Mouse (Mus musculus) embryonic facial prominence, embryonic 15.5 days (tissue): ENCODE data around the gene Ctsd. TPM values are rescaled to one million over a fixed set of nuclear protein-coding genes. Genes with fewer than 3 reads are reported as not detected.
A peak's percentile ranks its signal among the peaks of the same experiment; 100 is the strongest.

Experiments used
- ATAC-seq: fragments of 200-750 bp; cut with Nextera tagmentation; 2 replicates; pipeline ENCODE4 v1.8.0; 2017; ENCODE audit warnings: low read depth, moderate TSS enrichment; ENCODE audit not compliant: insufficient number of reproducible peaks, low FRiP score, low TSS enrichment
- H3K27ac ChIP-seq: fragments of 300-500 bp; sonication (generic); replicated peaks from 2 replicates; pipeline ENCODE4 v1.5.1; 2015; ENCODE audit warnings: mild to moderate bottlenecking, inconsistent platforms
- H3K27me3 ChIP-seq: fragments of 300-500 bp; sonication (generic); 2 replicates; pipeline ENCODE4 v1.6.1; 2015; ENCODE audit warnings: inconsistent platforms
- H3K36me3 ChIP-seq: fragments of 300-500 bp; sonication (generic); 2 replicates; pipeline ENCODE4 v1.6.1; 2015; ENCODE audit warnings: mild to moderate bottlenecking, inconsistent platforms
- H3K4me1 ChIP-seq: fragments of 300-500 bp; sonication (generic); 2 replicates; pipeline ENCODE4 v1.6.1; 2015; ENCODE audit warnings: inconsistent platforms
- H3K4me2 ChIP-seq: fragments of 300-500 bp; sonication (generic); replicated peaks from 2 replicates; pipeline ENCODE4 v1.6.1; 2015; ENCODE audit warnings: mild to moderate bottlenecking, inconsistent platforms
- H3K4me3 ChIP-seq: fragments of 300-500 bp; sonication (generic); replicated peaks from 2 replicates; pipeline ENCODE4 v1.5.1; 2015; ENCODE audit warnings: mild to moderate bottlenecking, inconsistent platforms
- H3K9ac ChIP-seq: fragments of 300-500 bp; sonication (generic); 2 replicates; pipeline ENCODE4 v1.6.1; 2015; ENCODE audit warnings: inconsistent platforms
- H3K9me3 ChIP-seq: fragments of 300-500 bp; sonication (generic); replicated peaks from 2 replicates; pipeline ENCODE4 v1.6.1; 2016; ENCODE audit warnings: inconsistent platforms
- WGBS: fragments of 180-500 bp; shearing (Covaris S2); methylation state at CpG from one replicate; pipeline ENCODE4 v1.1.7; 2015; 5-methylcytosine and 5-hydroxymethylcytosine counted together
- polyA plus RNA-seq: library from polyadenylated mRNA; unstranded; fragments of >200 nt; fragmentation: Nextera tagmentation; extraction: Ambion mirVana; gene quantifications from 2 replicates; pipeline ENCODE4 v1.2.1, GENCODE M21; 2015

Gene Ctsd
- polyA plus RNA-seq, 1 experiment from 2014 or later = 387 TPM

DNA sequence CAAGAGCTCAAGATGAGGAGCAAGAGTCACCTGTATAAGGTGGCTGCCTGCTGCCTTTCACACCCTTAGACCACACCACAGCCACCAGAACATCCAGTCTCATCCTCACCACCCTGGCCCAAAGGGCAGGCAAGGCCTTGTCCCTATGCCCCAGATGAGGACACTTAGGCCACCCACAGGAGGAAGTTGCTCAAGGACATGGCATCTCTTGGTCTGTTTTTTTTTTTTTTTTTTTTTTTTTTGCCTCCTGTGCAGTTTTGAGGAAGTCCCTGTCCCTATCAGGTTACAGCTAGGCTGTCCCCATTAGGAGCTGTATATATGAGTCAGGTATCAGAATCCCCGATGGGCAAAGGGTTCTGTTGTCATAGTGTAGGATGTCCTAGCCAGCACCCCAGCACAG, 11.4 kb upstream of the Ctsd start:
- Histone ChIP-seq H3K4me1 (no peaks in the 10 kb centered on the region; the same call in 1 of the 2 replicates), H3K9ac (no peak overlapping the region), H3K4me2 (no peak overlapping the region), H3K27ac (no peak overlapping the region), H3K9me3 (no peaks in the 10 kb centered on the region), H3K4me3 (no peak overlapping the region), H3K36me3 (no peaks in the 10 kb centered on the region), H3K27me3 (no peaks in the 10 kb centered on the region)
- no peak for ATAC-seq
- 69% methylated on average over 1 of the region's 1 CpGs for WGBS

GRCm38 (mm10) chr7:142398052-142398451, 10.2 kb upstream of the Ctsd start:
- Histone ChIP-seq H3K9ac (no peak overlapping the region), H3K36me3 (no peaks in the 10 kb centered on the region), H3K27ac (no peak overlapping the region; the same call in 1 of the 2 replicates), H3K4me1 (no peaks in the 10 kb centered on the region; the same call in 1 of the 2 replicates), H3K4me3 (no peak overlapping the region), H3K4me2 (no peak overlapping the region), H3K27me3 (no peaks in the 10 kb centered on the region), H3K9me3 (no peaks in the 10 kb centered on the region)
- WGBS = 37% methylated on average over 2 of the region's 2 CpGs
- ATAC-seq = no peak

GRCm38 (mm10) chr7:142396611-142397010, 8.8 kb upstream of the Ctsd start:
- H3K4me1 ChIP-seq = no peaks in the 10 kb centered on the region; the same call in 1 of the 2 replicates
- no peak overlapping the region for H3K4me2 ChIP-seq
- H3K9ac ChIP-seq = no peak overlapping the region
- H3K27ac ChIP-seq = no peak overlapping the region
- H3K27me3 ChIP-seq = no peaks in the 10 kb centered on the region
- 96% methylated on average over 1 of the region's 1 CpGs for WGBS
- H3K9me3 ChIP-seq = no peaks in the 10 kb centered on the region
- ATAC-seq = no peak
- H3K36me3 ChIP-seq = no peaks in the 10 kb centered on the region
- no peak overlapping the region for H3K4me3 ChIP-seq

GRCm38 (mm10) chr7:142395472-142395871, 7.6 kb upstream of the Ctsd start:
- no peak for ATAC-seq
- no peaks in the 10 kb centered on the region for H3K4me1 ChIP-seq
- H3K4me3 ChIP-seq = no peak overlapping the region
- H3K9ac ChIP-seq = no peak overlapping the region
- no peak overlapping the region for H3K4me2 ChIP-seq
- H3K36me3 ChIP-seq = no peaks in the 10 kb centered on the region
- H3K9me3 ChIP-seq = no peaks in the 10 kb centered on the region
- H3K27ac ChIP-seq = no peak overlapping the region
- WGBS = 91% methylated on average over 4 of the region's 4 CpGs
- no peaks in the 10 kb centered on the region for H3K27me3 ChIP-seq

DNA sequence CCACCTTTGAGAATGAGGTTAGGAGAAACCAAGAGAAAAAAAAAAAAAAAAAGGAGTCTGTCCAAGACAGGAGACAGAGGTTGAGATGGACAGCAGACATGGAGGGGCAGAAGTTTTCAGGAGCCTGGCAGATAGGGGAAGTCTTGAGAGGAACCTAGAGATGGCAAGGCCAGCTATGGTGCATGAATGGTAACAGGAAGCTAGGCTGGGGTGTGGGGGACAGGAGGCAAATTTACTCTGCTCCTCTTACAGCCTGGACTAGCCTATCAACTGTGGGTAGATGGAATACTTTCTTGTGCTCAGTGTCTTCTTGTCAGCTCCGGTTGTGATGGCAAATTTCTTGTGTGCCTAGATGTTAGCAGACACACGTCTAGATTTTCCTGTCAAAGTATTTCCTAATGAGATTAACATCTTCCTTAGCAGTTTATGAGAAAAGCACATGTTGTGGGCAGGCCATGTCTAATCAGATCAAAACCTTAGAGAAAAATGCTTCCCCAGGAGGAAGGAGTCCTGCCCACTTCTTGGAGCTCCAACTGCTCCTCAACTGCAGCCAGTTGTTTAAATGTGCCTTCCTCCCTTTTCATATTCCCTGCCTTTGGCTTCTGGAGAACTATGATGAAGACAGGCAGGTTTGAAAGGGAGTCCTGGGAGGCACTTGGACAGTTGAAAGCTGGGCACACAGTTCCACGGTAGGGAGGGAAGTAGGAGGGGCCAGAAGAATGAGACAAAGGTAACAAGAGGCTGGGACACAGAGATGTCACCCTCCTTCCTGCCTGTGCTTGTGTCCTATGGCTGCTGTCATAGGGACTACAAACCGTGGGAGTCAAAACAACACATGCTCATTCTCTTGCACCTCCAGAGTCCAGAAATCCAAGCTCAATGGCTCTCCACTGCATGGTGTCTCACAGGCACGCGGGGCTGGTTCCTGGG, 6.7 kb upstream of the Ctsd start:
- 55% methylated on average over 6 of the region's 6 CpGs for WGBS
- no peaks in the 10 kb centered on the region for H3K36me3 ChIP-seq

GRCm38 (mm10) chr7:142393191-142393590, 5.4 kb upstream of the Ctsd start:
- Histone ChIP-seq H3K9ac (no peak overlapping the region), H3K27ac (no peak overlapping the region), H3K9me3 (no peaks in the 10 kb centered on the region), H3K27me3 (no peaks in the 10 kb centered on the region), H3K4me2 (no peak overlapping the region), H3K36me3 (no peaks in the 10 kb centered on the region), H3K4me1 (0 out of 2 replicates have a peak, but pooled peaks cover 3% of the 10 kb centered on the region), H3K4me3 (no peak overlapping the region)
- ATAC-seq = no peak
- 28% methylated on average over 4 of the region's 4 CpGs for WGBS

More for the DNA sequence above, 6.7 kb upstream of the Ctsd start:
- H3K4me2 ChIP-seq = no peak overlapping the region
- H3K9ac ChIP-seq = no peak overlapping the region
- H3K4me1 ChIP-seq = no peaks in the 10 kb centered on the region
- no peak for ATAC-seq
- H3K4me3 ChIP-seq = no peak overlapping the region
- H3K27ac ChIP-seq = no peak overlapping the region
- H3K27me3 ChIP-seq = no peaks in the 10 kb centered on the region
- no peaks in the 10 kb centered on the region for H3K9me3 ChIP-seq

DNA sequence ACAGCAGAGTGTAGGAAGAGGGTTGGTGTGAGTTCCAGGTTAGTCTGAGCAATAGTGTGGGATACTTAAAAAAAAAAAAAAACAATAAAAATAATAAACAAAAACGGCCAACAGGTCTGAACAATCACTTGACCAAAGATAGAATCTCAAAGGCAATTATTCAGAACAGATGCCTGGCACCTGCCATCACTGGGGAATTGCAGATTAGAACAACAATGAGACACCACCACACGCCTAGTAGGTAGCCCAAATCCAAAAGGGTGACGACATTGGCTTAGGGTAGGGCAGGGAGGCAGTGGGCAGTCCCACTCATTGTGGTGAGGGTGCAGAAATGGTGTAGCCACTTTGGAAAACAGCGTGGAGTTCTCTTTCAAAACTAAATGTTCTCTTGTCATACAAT, 3.8 kb upstream of the Ctsd start:
- ATAC-seq = no peak
- Histone ChIP-seq H3K4me2 (no peak overlapping the region), H3K27ac (no peak overlapping the region), H3K36me3 (no peaks in the 10 kb centered on the region), H3K27me3 (no peaks in the 10 kb centered on the region), H3K9me3 (no peaks in the 10 kb centered on the region), H3K4me3 (no peak overlapping the region), H3K4me1 (peaks cover 12% of the 10 kb centered on the region), H3K9ac (no peak overlapping the region)
- 56% methylated on average over 4 of the region's 4 CpGs for WGBS

DNA sequence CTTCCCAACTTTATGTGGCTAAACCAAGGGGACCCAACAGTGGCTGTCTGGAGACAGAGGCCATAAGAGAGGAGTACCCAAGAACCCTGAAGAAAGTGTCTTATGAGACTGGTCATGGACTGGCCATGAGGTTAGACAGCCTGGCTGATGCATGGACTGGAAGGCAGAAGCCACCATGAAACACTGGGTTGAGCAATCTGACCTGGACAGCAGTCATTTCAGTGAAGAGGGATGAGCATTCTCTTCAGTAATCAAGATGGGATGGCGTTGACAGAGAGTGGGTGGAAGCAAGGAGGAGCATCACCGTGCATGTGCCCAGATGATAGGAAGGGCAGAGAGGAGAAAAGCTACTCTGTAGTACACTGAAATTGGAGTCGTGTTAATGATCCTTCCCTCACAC, 3.3 kb upstream of the Ctsd start:
- H3K4me3 ChIP-seq = no peak overlapping the region
- no peaks in the 10 kb centered on the region for H3K36me3 ChIP-seq
- H3K9ac ChIP-seq = no peak overlapping the region
- no peak overlapping the region for H3K27ac ChIP-seq
- no peaks in the 10 kb centered on the region for H3K27me3 ChIP-seq
- H3K9me3 ChIP-seq = no peaks in the 10 kb centered on the region
- WGBS = 80% methylated on average over 3 of the region's 3 CpGs
- no peak overlapping the region for H3K4me2 ChIP-seq
- H3K4me1 ChIP-seq = peaks cover 17% of the 10 kb centered on the region
- ATAC-seq = no peak

- H3K27me3 ChIP-seq = no peaks in the 10 kb centered on the region
- H3K36me3 ChIP-seq = peaks cover 5% of the 10 kb centered on the region; the same call in 1 of the 2 replicates
- peaks cover 26% of the 10 kb centered on the region for H3K4me1 ChIP-seq
- H3K4me2 ChIP-seq = no peak overlapping the region
- 85% methylated on average over 3 of the region's 3 CpGs for WGBS
- no peak overlapping the region for H3K27ac ChIP-seq
- no peak overlapping the region for H3K4me3 ChIP-seq
- H3K9me3 ChIP-seq = no peaks in the 10 kb centered on the region
- no peak overlapping the region for H3K9ac ChIP-seq
- ATAC-seq = no peak
These were observed 2.3 kb upstream of the Ctsd start for GRCm38 (mm10) chr7:142389961-142390650.

- Histone ChIP-seq H3K9ac (no peak overlapping the region), H3K4me2 (no peak overlapping the region), H3K4me3 (no peak overlapping the region), H3K4me1 (peaks cover 26% of the 10 kb centered on the region), H3K27me3 (no peaks in the 10 kb centered on the region), H3K36me3 (peaks cover 18% of the 10 kb centered on the region), H3K27ac (no peak overlapping the region), H3K9me3 (no peaks in the 10 kb centered on the region)
- WGBS = 94% methylated on average over 2 of the region's 2 CpGs
- no peak for ATAC-seq
These were observed 902 bp upstream of the Ctsd start for GRCm38 (mm10) chr7:142388740-142389139.

- Histone ChIP-seq H3K27ac (peak overlapping the region; percentile 74), H3K4me1 (peaks cover 26% of the 10 kb centered on the region), H3K4me2 (peak overlapping the region; percentile 84), H3K27me3 (no peaks in the 10 kb centered on the region), H3K4me3 (peak overlapping the region; percentile 87), H3K36me3 (peaks cover 24% of the 10 kb centered on the region), H3K9ac (no peak overlapping the region), H3K9me3 (no peaks in the 10 kb centered on the region)
- 95% methylated on average over 1 of the region's 1 CpGs for WGBS
- no peak for ATAC-seq
These were observed 360 bp upstream of the Ctsd start for GRCm38 (mm10) chr7:142388198-142388597.
